Mouse (Mus musculus) frontal cortex, postnatal 10 days (tissue): Measurements from ENCODE around the gene Cd81.

ENCODE experiments used
- DNase-seq, 2 experiments: peaks; one replicate each; pipeline ENCODE4 v3.0.0; 2022; ENCODE audit warnings: low spot score in 2 of 2, mixed read lengths in 1 of 2

Cd81 gene

GRCm38 (mm10) chr7:143052626-143053007 lies at the start of gene Cd81:
Gene Cd81, plus strand, starts transcription at chr7:143052739.
- DNase-seq = peak; percentile 79 to 85

GRCm38 (mm10) chr7:143004727-143005343 lies 47.7 kb upstream of the Cd81 start, which contains the start of gene Tspan32:
Gene Tspan32, plus strand, starts transcription at chr7:143005046.
- DNase-seq = no peak

- no peak for DNase-seq
These were observed 47.0 kb upstream of the Cd81 start for GRCm38 (mm10) chr7:143005344-143006096.

GRCm38 (mm10) chr7:143006097-143006755 lies 46.3 kb upstream of the Cd81 start:
- no peak for DNase-seq

GRCm38 (mm10) chr7:143006756-143007598 lies 45.6 kb upstream of the Cd81 start:
- no peak for DNase-seq

- peak; percentile 87 to 90 for DNase-seq
These were observed 44.8 kb upstream of the Cd81 start for GRCm38 (mm10) chr7:143007599-143008369.

- peak in 1 of 2 experiments; percentile 15 for DNase-seq
These were observed 44.1 kb upstream of the Cd81 start for GRCm38 (mm10) chr7:143008370-143008926.

GRCm38 (mm10) chr7:143008996-143009665 lies 43.4 kb upstream of the Cd81 start:
- no peak for DNase-seq

- no peak for DNase-seq
These were observed 42.5 kb upstream of the Cd81 start for GRCm38 (mm10) chr7:143009996-143010395.

- no peak for DNase-seq
These were observed 41.3 kb upstream of the Cd81 start for GRCm38 (mm10) chr7:143011226-143011625.

GRCm38 (mm10) chr7:143012230-143012875 lies 40.2 kb upstream of the Cd81 start:
- DNase-seq = peak in 1 of 2 experiments; percentile 20

GRCm38 (mm10) chr7:143013420-143014178 lies 38.9 kb upstream of the Cd81 start:
- peak in 1 of 2 experiments; percentile 20 for DNase-seq

- no peak for DNase-seq
These were observed 37.5 kb upstream of the Cd81 start for GRCm38 (mm10) chr7:143014862-143015659.

GRCm38 (mm10) chr7:143015755-143016423 lies 36.6 kb upstream of the Cd81 start:
- peak in 1 of 2 experiments; percentile 51 for DNase-seq

- DNase-seq = no peak
These were observed 36.0 kb upstream of the Cd81 start for GRCm38 (mm10) chr7:143016424-143017142.

GRCm38 (mm10) chr7:143017181-143017580 lies 35.4 kb upstream of the Cd81 start:
- no peak for DNase-seq

GRCm38 (mm10) chr7:143020040-143020439 lies 32.5 kb upstream of the Cd81 start:
- no peak for DNase-seq
